Mouse (Mus musculus): ENCODE measurements at regions not wholly inside any gene's neighbourhood (a gene's known extent, or its start where the extent isn't known, plus 50 kb on each side); places are given as distances from the start of the nearest gene placed in this dataset.

DNA sequence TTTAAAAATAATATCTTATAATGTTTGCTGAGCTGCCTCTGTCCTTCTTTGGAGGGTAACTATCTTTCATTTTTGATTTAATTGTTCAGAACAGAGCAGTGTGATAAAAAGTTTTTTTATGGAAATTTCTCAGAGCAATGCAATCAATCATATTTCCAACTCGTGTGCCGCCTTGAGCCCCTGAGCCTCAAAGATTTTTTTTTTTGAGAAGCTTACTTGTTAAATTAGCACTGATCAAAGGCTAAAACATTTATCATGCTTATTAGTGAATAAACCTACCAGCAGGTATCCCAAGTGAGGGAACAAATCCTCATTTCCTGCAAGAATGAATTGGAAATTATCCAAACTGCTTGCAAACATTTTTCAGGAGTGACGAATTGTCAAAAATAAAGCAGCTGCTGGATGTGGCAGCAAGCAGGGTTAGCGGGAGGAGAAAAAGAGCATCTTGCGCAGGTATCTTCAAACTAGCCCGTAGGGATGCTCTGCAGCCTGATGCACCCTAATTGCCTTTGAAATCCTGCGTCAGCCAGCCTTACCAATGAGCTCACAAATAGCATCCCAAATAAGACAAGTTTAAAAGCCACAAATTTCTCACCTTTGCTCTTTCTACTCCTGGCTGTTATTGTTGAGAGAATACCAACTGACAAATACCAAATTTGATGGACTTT is 637.0 kb upstream of the Rorb start:
- Histone ChIP-seq H3K4me3 (no peak overlapping the region), H3K9me3 (no peaks in the 10 kb centered on the region), H3K4me1 (no peaks in the 10 kb centered on the region), H3K27me3 (no peaks in the 10 kb centered on the region), H3K4me2 (no peak overlapping the region), H3K9ac (no peak overlapping the region), H3K27ac (no peak overlapping the region), H3K36me3 (no peaks in the 10 kb centered on the region)
- 63% methylated on average over 7 of the region's 7 CpGs for WGBS
- no peak for ATAC-seq (ENCODE audit: borderline replicate concordance, extremely low read depth, low FRiP score, low TSS enrichment)

DNA sequence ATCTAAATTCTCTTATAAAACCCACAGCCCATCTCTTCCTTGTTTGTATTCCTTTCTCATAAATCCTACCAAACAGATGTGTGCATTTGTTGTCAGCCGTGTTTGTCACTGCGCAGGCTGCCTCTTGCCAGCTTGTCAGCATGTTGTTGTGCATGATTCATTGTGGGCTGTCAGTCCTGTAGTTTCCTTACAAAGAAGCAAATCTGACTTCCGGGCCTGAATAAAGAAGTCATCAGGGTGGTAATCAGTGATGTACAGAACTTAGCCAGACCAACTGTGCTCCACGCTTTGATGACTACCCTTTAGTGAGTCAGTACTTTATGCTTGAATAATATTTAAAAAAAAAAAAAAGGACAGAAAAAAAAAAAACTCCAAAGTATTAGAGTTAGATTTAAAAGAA is 608.9 kb upstream of the Rorb start:
- no peak overlapping the region for H3K27ac ChIP-seq
- no peaks in the 10 kb centered on the region for H3K4me1 ChIP-seq
- H3K9me3 ChIP-seq: no peaks in the 10 kb centered on the region
- H3K4me3 ChIP-seq: no peak overlapping the region
- no peaks in the 10 kb centered on the region for H3K27me3 ChIP-seq
- no peak overlapping the region for H3K4me2 ChIP-seq
- no peak for ATAC-seq (ENCODE audit: borderline replicate concordance, extremely low read depth, low FRiP score, low TSS enrichment)
- 79% methylated on average over 4 of the region's 4 CpGs for WGBS
- H3K36me3 ChIP-seq: no peaks in the 10 kb centered on the region
- no peak overlapping the region for H3K9ac ChIP-seq

All from lung, embryonic 15.5 days (tissue).